ENCODE assay signal across 8 mouse cellular contexts in genomic region chr2:26353066-26353980, GRCm38 (mm10). TPM values are rescaled to one million over a fixed set of nuclear protein-coding genes. Genes with fewer than 3 reads are reported as not detected.
DNase-seq lines count a peak whose midpoint lies in the region; ATAC-seq and TF ChIP-seq lines count a peak whose summit lies in the region.

No protein-coding gene starts in this region.

- no peak for DNase-seq in lung, embryonic 14.5 days
- no peak for DNase-seq in lung, postnatal 25 days (ENCODE audit: low spot score)
- no peak for DNase-seq in embryonic facial prominence, embryonic 14.5 days (ENCODE audit: low spot score)
- no peak for DNase-seq in adrenal gland, postnatal 36 days
- DNase-seq in right cerebral cortex, adult 18-20 months = no peak
- no peak for DNase-seq in adrenal gland, postnatal 25 days

- TF ChIP-seq CTCF in lung, embryonic 14.5 days (IDR thresholded peaks at IDR 0.05; ENCODE audit: low read depth) = no peak

- peak overlapping the region; percentile 80 for H3K4me3 ChIP-seq in lung, embryonic 14.5 days (ENCODE audit: low read depth, low read length)
- H3K4me3 ChIP-seq in embryonic facial prominence, embryonic 14.5 days (ENCODE audit: low read depth, low read length) = peak overlapping the region; percentile 90; the same call in 1 of the 2 replicates
- peak overlapping the region; percentile 83 for H3K4me3 ChIP-seq in intestine, embryonic 16.5 days (ENCODE audit: low read length)
- peak overlapping the region; percentile 76 for H3K4me3 ChIP-seq in neural tube, embryonic 14.5 days (ENCODE audit: low read depth, low read length)

- ATAC-seq in lung, embryonic 14.5 days (ENCODE audit: insufficient read depth) = no peak
- no peak for ATAC-seq in embryonic facial prominence, embryonic 14.5 days (ENCODE audit: low read depth)
- no peak for ATAC-seq in intestine, embryonic 16.5 days
- ATAC-seq in neural tube, embryonic 14.5 days (ENCODE audit: low read depth) = no peak

- no peaks in the 10 kb centered on the region for H3K9me3 ChIP-seq in lung, embryonic 14.5 days (ENCODE audit: low read depth, low read length)
- H3K9me3 ChIP-seq in embryonic facial prominence, embryonic 14.5 days (ENCODE audit: control insufficient read depth, low read length) = no peaks in the 10 kb centered on the region
- H3K9me3 ChIP-seq in intestine, embryonic 16.5 days (ENCODE audit: control insufficient read depth, low read length) = no peaks in the 10 kb centered on the region
- H3K9me3 ChIP-seq in neural tube, embryonic 14.5 days (ENCODE audit: control insufficient read depth, low read length) = no peaks in the 10 kb centered on the region

- no peaks in the 10 kb centered on the region for H3K27me3 ChIP-seq in lung, embryonic 14.5 days (ENCODE audit: insufficient read depth, low read length)
- no peaks in the 10 kb centered on the region for H3K27me3 ChIP-seq in embryonic facial prominence, embryonic 14.5 days (replicated peaks; ENCODE audit: control insufficient read depth, insufficient read depth, low read length)
- no peaks in the 10 kb centered on the region for H3K27me3 ChIP-seq in intestine, embryonic 16.5 days (replicated peaks; ENCODE audit: control insufficient read depth, insufficient read depth, low read length)
- no peaks in the 10 kb centered on the region for H3K27me3 ChIP-seq in neural tube, embryonic 14.5 days (ENCODE audit: control insufficient read depth, insufficient read depth, low read length)

- WGBS in lung, embryonic 14.5 days = 88% methylated on average over 11 of the region's 11 CpGs
- WGBS in embryonic facial prominence, embryonic 14.5 days = 85% methylated on average over 11 of the region's 11 CpGs
- 89% methylated on average over 11 of the region's 11 CpGs for WGBS in intestine, embryonic 16.5 days
- WGBS in neural tube, embryonic 14.5 days = 87% methylated on average over 11 of the region's 11 CpGs

- H3K4me2 ChIP-seq in lung, embryonic 14.5 days = peak overlapping the region; percentile 98
- H3K4me2 ChIP-seq in embryonic facial prominence, embryonic 14.5 days (ENCODE audit: low read depth, low read length) = peak overlapping the region; percentile 98
- H3K4me2 ChIP-seq in intestine, embryonic 16.5 days (ENCODE audit: low read depth, low read length) = peak overlapping the region; percentile 98
- peak overlapping the region; percentile 95 for H3K4me2 ChIP-seq in neural tube, embryonic 14.5 days (ENCODE audit: low read depth, low read length)

- H3K9ac ChIP-seq in lung, embryonic 14.5 days = peak overlapping the region; percentile 94; the same call in 1 of the 2 replicates
- H3K9ac ChIP-seq in embryonic facial prominence, embryonic 14.5 days (ENCODE audit: low read depth, low read length) = peak overlapping the region; percentile 96; the same call in 1 of the 2 replicates
- H3K9ac ChIP-seq in intestine, embryonic 16.5 days (ENCODE audit: low read depth, low read length) = peak overlapping the region; percentile 97
- H3K9ac ChIP-seq in neural tube, embryonic 14.5 days (replicated peaks; ENCODE audit: low read depth, low read length) = peak overlapping the region; percentile 96

- peaks cover 21% of the 10 kb centered on the region; the same call in 1 of the 2 replicates for H3K36me3 ChIP-seq in lung, embryonic 14.5 days (ENCODE audit: insufficient read depth)
- peaks cover 20% of the 10 kb centered on the region; the same call in 1 of the 2 replicates for H3K36me3 ChIP-seq in embryonic facial prominence, embryonic 14.5 days (ENCODE audit: control insufficient read depth, insufficient read depth, low read length)
- no peaks in the 10 kb centered on the region for H3K36me3 ChIP-seq in intestine, embryonic 16.5 days (ENCODE audit: control insufficient read depth, insufficient read depth, low read length)
- 0 out of 2 replicates have a peak, but pooled peaks cover 9% of the 10 kb centered on the region for H3K36me3 ChIP-seq in neural tube, embryonic 14.5 days (ENCODE audit: control insufficient read depth, insufficient read depth, low read length)

- H3K4me1 ChIP-seq in lung, embryonic 14.5 days (ENCODE audit: insufficient read depth) = peaks cover 17% of the 10 kb centered on the region; the same call in 1 of the 2 replicates
- H3K4me1 ChIP-seq in embryonic facial prominence, embryonic 14.5 days (ENCODE audit: control insufficient read depth, insufficient read depth, low read length) = peaks cover 12% of the 10 kb centered on the region; the same call in 1 of the 2 replicates
- H3K4me1 ChIP-seq in intestine, embryonic 16.5 days (ENCODE audit: control insufficient read depth, insufficient read depth, low read length) = peaks cover 15% of the 10 kb centered on the region
- peaks cover 22% of the 10 kb centered on the region for H3K4me1 ChIP-seq in neural tube, embryonic 14.5 days (ENCODE audit: control insufficient read depth, insufficient read depth, low read length)

- H3K27ac ChIP-seq in lung, embryonic 14.5 days (ENCODE audit: low read depth) = no peak overlapping the region
- no peak overlapping the region for H3K27ac ChIP-seq in embryonic facial prominence, embryonic 14.5 days (replicated peaks; ENCODE audit: low read depth, low read length)
- H3K27ac ChIP-seq in intestine, embryonic 16.5 days (ENCODE audit: low read length) = no peak overlapping the region
- H3K27ac ChIP-seq in neural tube, embryonic 14.5 days (ENCODE audit: low read depth, low read length) = no peak overlapping the region

RNA-seq across cellular contexts. Expression of gene Dnlz, which starts 1.4 kb away (rescaled TPM):
- 29.1 and 32.1 TPM in 2 replicates for polyA plus RNA-seq in lung, embryonic 14.5 days (2014; fragmentation: Nextera tagmentation; extraction: Ambion mirVana)
- polyA plus RNA-seq in embryonic facial prominence, embryonic 14.5 days (2014; fragmentation: Nextera tagmentation; extraction: Ambion mirVana) = 24.2 and 27.6 TPM in 2 replicates
- 23.3 and 24.1 TPM in 2 replicates for polyA plus RNA-seq in intestine, embryonic 16.5 days (2015; fragmentation: Nextera tagmentation; extraction: Ambion mirVana)
- polyA plus RNA-seq in neural tube, embryonic 14.5 days (2014; fragmentation: Nextera tagmentation; extraction: Ambion mirVana) = 26.6 and 31.0 TPM in 2 replicates
- 10 to 100 TPM; 22.2 to 22.9 TPM for total RNA-seq in adrenal gland, postnatal 36 days (2021)
- 20.5 and 21.1 TPM in 2 replicates for total RNA-seq in adrenal gland, postnatal 25 days (2021)

RNA-seq across cellular contexts. Expression of gene Card9, which starts 7.4 kb away (rescaled TPM):
- polyA plus RNA-seq in lung, embryonic 14.5 days (2014; fragmentation: Nextera tagmentation; extraction: Ambion mirVana) = 2.4 and 2.8 TPM in 2 replicates
- polyA plus RNA-seq in embryonic facial prominence, embryonic 14.5 days (2014; fragmentation: Nextera tagmentation; extraction: Ambion mirVana) = 1.3 and 2.1 TPM in 2 replicates
- polyA plus RNA-seq in intestine, embryonic 16.5 days (2015; fragmentation: Nextera tagmentation; extraction: Ambion mirVana) = 0.86 and 1.1 TPM in 2 replicates
- 1.5 and 1.7 TPM in 2 replicates for polyA plus RNA-seq in neural tube, embryonic 14.5 days (2014; fragmentation: Nextera tagmentation; extraction: Ambion mirVana)
- total RNA-seq in adrenal gland, postnatal 36 days (2021) = 1 to 10 TPM; 1.3 to 1.9 TPM
- total RNA-seq in adrenal gland, postnatal 25 days (2021) = 0.97 TPM in 1 of 2 replicates, not detected in the other

RNA-seq across cellular contexts. Expression of gene Snapc4, which starts 27.1 kb away (rescaled TPM):
- polyA plus RNA-seq in lung, embryonic 14.5 days (2014; fragmentation: Nextera tagmentation; extraction: Ambion mirVana) = 28.1 and 32.8 TPM in 2 replicates
- 20.2 and 22.9 TPM in 2 replicates for polyA plus RNA-seq in embryonic facial prominence, embryonic 14.5 days (2014; fragmentation: Nextera tagmentation; extraction: Ambion mirVana)
- 19.1 and 20.8 TPM in 2 replicates for polyA plus RNA-seq in intestine, embryonic 16.5 days (2015; fragmentation: Nextera tagmentation; extraction: Ambion mirVana)
- 30.9 and 32.4 TPM in 2 replicates for polyA plus RNA-seq in neural tube, embryonic 14.5 days (2014; fragmentation: Nextera tagmentation; extraction: Ambion mirVana)
- 10 to 100 TPM; 24.7 to 34.4 TPM for total RNA-seq in adrenal gland, postnatal 36 days (2021)
- total RNA-seq in adrenal gland, postnatal 25 days (2021) = 40.9 and 42.0 TPM in 2 replicates

RNA-seq across cellular contexts. Expression of gene Entr1, which starts 35.8 kb away (rescaled TPM):
- polyA plus RNA-seq in lung, embryonic 14.5 days (2014; fragmentation: Nextera tagmentation; extraction: Ambion mirVana) = 103 and 116 TPM in 2 replicates
- 102 and 109 TPM in 2 replicates for polyA plus RNA-seq in embryonic facial prominence, embryonic 14.5 days (2014; fragmentation: Nextera tagmentation; extraction: Ambion mirVana)
- polyA plus RNA-seq in intestine, embryonic 16.5 days (2015; fragmentation: Nextera tagmentation; extraction: Ambion mirVana) = 80.4 and 88.4 TPM in 2 replicates
- polyA plus RNA-seq in neural tube, embryonic 14.5 days (2014; fragmentation: Nextera tagmentation; extraction: Ambion mirVana) = 147 and 152 TPM in 2 replicates
- total RNA-seq in adrenal gland, postnatal 36 days (2021) = 100 to 1,000 TPM in 1 of 2 experiments, 10 to 100 TPM in 1; 97.9 to 102 TPM
- 106 and 110 TPM in 2 replicates for total RNA-seq in adrenal gland, postnatal 25 days (2021)

RNA-seq across cellular contexts. Expression of gene Pmpca, which starts 35.8 kb away (rescaled TPM):
- 97.4 and 104 TPM in 2 replicates for polyA plus RNA-seq in lung, embryonic 14.5 days (2014; fragmentation: Nextera tagmentation; extraction: Ambion mirVana)
- polyA plus RNA-seq in embryonic facial prominence, embryonic 14.5 days (2014; fragmentation: Nextera tagmentation; extraction: Ambion mirVana) = 71.9 and 72.3 TPM in 2 replicates
- 102 and 105 TPM in 2 replicates for polyA plus RNA-seq in intestine, embryonic 16.5 days (2015; fragmentation: Nextera tagmentation; extraction: Ambion mirVana)
- 76.4 and 92.1 TPM in 2 replicates for polyA plus RNA-seq in neural tube, embryonic 14.5 days (2014; fragmentation: Nextera tagmentation; extraction: Ambion mirVana)
- total RNA-seq in adrenal gland, postnatal 36 days (2021) = 100 to 1,000 TPM; 142 to 145 TPM
- 117 and 151 TPM in 2 replicates for total RNA-seq in adrenal gland, postnatal 25 days (2021)
